Mouse (Mus musculus) frontal cortex, postnatal 36 days (tissue): ENCODE measurements around the gene Olfr907.

Source experiments
- DNase-seq, 2 experiments: peaks; one replicate each; pipeline ENCODE4 v3.0.0; 2022; ENCODE audit warnings: low spot score in 2 of 2

The Olfr907 gene

DNA sequence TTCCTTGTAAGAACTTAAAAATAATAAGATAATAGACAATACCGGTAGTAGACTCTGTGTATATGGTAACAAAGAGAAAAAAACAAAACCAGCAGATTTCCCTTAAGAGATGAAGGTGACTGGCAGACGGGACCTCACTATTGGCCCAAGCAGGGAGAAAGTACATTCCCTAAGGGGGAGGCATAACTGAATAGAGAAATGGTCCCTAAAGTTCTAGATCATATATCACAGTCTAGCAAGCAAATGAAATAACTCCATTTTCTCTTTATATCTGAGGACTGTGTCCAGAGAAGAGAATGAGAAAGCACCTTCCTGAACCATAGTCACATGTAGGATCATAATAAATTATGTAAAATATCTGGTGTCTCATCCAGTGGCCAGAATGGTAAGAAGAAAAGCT is at the start of gene Olfr907:
Olfr907 (plus strand) TSS at position 301 of the 400 bp plus-strand sequence.
- DNase-seq = no peak

DNA sequence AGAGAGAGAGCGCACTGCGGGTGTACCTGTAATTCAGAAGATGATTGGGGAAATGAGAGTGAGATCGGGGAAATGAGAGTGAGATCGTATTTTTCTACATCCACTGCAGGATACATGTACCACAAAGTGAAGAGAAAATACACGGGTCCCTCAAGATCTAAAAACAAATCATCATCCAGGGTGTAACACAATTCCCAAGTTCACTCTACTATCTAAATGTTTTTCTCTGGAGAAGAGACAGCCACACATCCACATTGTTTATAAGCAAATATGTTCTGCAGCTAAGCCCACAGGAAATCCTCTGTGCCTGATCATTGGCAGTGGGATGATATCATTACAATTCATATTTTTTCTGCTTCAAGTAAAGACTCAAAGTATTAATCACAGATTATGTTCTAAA is 48.2 kb upstream of the Olfr907 start, which contains the start of gene Olfr902:
Olfr902 (plus strand) TSS at position 301 of the 400 bp plus-strand sequence.
- no peak for DNase-seq

- no peak for DNase-seq
These were observed 32.8 kb upstream of the Olfr907 start, which contains the start of gene Olfr904 for GRCm38 (mm10) chr9:38462844-38463243. Olfr904 (plus strand) TSS chr9:38463144.

DNA sequence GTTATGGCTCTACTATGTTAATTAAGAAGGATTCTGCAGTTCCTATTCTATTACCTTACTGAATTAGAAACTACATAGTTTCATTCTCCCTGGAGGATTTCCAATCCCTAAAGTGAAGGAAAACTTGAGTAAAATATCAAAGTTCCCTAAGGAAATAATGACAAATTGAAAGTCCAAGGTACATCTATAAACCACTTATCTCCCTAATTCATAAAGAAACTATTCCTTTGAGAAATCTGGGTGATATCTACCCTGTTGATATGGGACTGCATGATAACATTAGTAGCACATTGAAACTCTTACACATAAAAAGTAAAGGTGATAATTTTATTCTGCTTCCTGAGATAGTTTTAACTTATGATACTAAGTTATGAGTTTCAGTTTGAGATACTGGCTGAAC is 24.8 kb upstream of the Olfr907 start, which contains the start of gene Olfr905:
Olfr905 (plus strand) TSS at position 301 of the 400 bp plus-strand sequence.
- DNase-seq = no peak

DNA sequence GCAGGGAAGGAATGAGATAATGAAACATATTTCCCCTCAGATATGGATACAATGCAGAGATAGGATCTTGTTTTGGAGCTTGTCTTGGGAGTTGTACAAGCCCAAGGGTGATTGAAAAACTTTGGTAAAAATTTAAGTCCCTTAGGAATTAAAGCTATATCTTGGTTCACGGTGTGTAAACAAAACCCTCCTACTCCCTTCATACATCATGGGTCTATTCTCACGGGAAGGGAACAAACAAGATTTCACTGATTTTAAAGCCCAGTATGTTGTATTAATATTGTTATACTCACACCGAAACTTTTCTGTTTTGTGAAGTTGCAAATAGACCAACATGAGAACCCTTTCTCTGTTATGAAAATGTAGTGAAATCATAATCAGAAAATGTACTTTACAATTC is 8.8 kb upstream of the Olfr907 start, which contains the start of gene Olfr906:
Olfr906 (plus strand) TSS at position 301 of the 400 bp plus-strand sequence.
- no peak for DNase-seq

DNA sequence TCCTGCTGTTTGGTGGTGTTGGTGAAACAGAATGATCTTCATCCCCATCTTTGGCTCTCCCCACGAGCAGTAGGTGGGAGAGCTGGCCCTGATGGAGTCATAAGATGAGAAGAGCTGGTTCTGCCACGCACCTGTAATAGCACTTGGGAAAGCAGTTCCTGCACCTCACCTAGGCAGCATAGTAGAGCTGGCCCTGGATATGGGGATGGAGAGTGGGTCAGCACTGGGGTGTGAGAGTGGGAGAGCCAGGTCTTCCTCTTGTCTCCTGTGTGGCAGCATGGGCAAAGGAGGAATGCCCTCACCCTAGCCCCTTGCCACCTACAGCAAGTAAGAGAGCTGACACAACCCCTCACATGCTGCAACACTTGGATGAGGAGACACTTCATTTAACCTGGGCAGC is 16.8 kb downstream of the Olfr907 start:
- DNase-seq = no peak

GRCm38 (mm10) chr9:38521280-38521679 is 25.7 kb downstream of the Olfr907 start, which contains the start of gene Olfr911-ps1:
Olfr911-ps1 (plus strand) TSS chr9:38521580.
- no peak for DNase-seq

- DNase-seq = no peak
These were observed 41.9 kb downstream of the Olfr907 start, which contains the start of gene Olfr910 for GRCm38 (mm10) chr9:38537549-38537948. Olfr910 (plus strand) TSS chr9:38537849.
